Mouse (Mus musculus) limb, embryonic 11.5 days (tissue): ENCODE results near the gene Brms1l. TPM values are rescaled to one million over a fixed set of nuclear protein-coding genes. Genes with fewer than 3 reads are reported as not detected.
"Not testable (repeated sequence)": the region's sequence is repeated elsewhere in the genome, so short reads cannot be mapped to it uniquely, and the experiment has no call there.

Experiments
- ATAC-seq: fragments of 200-750 bp; cut with Nextera tagmentation; 2 replicates; pipeline ENCODE4 v1.8.0; 2017; ENCODE audit warnings: low read depth; ENCODE audit not compliant: insufficient number of reproducible peaks, low FRiP score, low TSS enrichment
- DNase-seq: peaks from one replicate; pipeline ENCODE4 v3.0.0-alpha.2; 2015; ENCODE audit warnings: low spot score
- H3K27ac ChIP-seq: fragments of 300-500 bp; sonication (generic); replicated peaks from 2 replicates; pipeline ENCODE4 v1.5.1; 2014; ENCODE audit warnings: low read depth, mild to moderate bottlenecking, low read length
- H3K27me3 ChIP-seq: fragments of 300-500 bp; sonication (generic); 2 replicates; pipeline ENCODE4 v1.6.1; 2014; ENCODE audit warnings: mild to moderate bottlenecking, low read length, mixed read lengths; ENCODE audit not compliant: control insufficient read depth, insufficient read depth
- H3K36me3 ChIP-seq: fragments of 300-500 bp; sonication (generic); 2 replicates; pipeline ENCODE4 v1.6.1; 2014; ENCODE audit warnings: mild to moderate bottlenecking, low read length, moderate library complexity, mixed read lengths; ENCODE audit not compliant: control insufficient read depth, insufficient read depth
- H3K4me1 ChIP-seq: fragments of 300-500 bp; sonication (generic); 2 replicates; pipeline ENCODE4 v1.6.1; 2014; ENCODE audit warnings: low read length, mixed read lengths; ENCODE audit not compliant: control insufficient read depth, insufficient read depth
- H3K4me2 ChIP-seq: fragments of 300-500 bp; sonication (generic); 2 replicates; pipeline ENCODE4 v1.6.1; 2014; ENCODE audit warnings: low read depth, mild to moderate bottlenecking, moderate library complexity; ENCODE audit not compliant: severe bottlenecking
- H3K4me3 ChIP-seq: fragments of 300-500 bp; sonication (generic); 2 replicates; pipeline ENCODE4 v1.5.1; 2014; ENCODE audit warnings: low read depth, low read length
- H3K9ac ChIP-seq: fragments of 300-500 bp; sonication (generic); 2 replicates; pipeline ENCODE4 v1.6.1; 2014; ENCODE audit warnings: mild to moderate bottlenecking, low read length
- H3K9me3 ChIP-seq: fragments of 300-500 bp; sonication (generic); 2 replicates; pipeline ENCODE4 v1.6.1; 2016; ENCODE audit warnings: low read length; ENCODE audit not compliant: control insufficient read depth
- WGBS: fragments of 180-500 bp; shearing (Covaris S2); extraction: QIAGEN DNeasy Blood & Tissue Kit; methylation state at CpG from one replicate; pipeline ENCODE4 v1.1.7; 2014; 5-methylcytosine and 5-hydroxymethylcytosine counted together
- polyA plus RNA-seq: library from polyadenylated mRNA; unstranded; fragments of >200 nt; fragmentation: Nextera tagmentation; extraction: Ambion mirVana; gene quantifications from 2 replicates; pipeline ENCODE4 v1.2.1, GENCODE M21; 2014

Brms1l gene
- 39.7 and 42.5 TPM in 2 replicates for polyA plus RNA-seq

DNA sequence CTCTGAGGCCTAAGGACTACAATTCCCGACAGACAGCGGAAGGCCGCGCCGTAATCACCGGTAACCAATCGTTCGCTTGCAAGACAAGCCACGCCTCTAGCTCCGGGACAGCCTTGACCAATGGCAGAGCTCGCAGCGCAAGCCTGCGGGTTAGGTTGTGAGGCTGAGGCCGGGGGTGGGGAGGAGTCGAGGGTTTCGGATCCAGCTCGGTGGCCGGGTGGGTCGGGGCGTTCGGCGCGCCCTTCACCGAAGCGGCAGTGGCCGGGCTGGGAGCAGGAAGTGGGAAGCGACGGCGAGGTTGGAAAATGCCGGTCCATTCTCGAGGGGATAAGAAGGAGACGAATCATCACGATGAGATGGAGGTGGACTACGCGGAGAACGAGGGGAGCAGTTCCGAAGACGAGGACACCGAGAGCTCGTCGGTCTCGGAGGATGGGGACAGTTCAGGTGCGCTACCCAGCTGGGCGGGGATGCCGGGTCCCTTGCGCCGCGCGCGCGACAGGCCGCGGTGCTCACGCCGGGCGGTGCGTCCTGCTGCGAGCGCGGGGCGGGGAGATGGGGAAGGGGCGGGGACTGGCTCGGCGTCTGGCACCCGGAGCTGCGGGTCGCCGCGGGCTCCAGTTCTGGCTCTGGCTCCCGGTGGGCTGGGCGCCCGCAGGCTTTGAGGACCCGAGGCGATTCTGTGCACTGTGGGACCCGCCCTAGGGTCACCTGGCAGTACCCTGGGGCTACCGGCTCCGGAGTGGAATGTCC, at the start of gene Brms1l:
Brms1l (plus strand) TSS at position 126 of the 753 bp plus-strand sequence.
- WGBS = under 1% methylated on average over 77 of the region's 77 CpGs
- H3K4me2 ChIP-seq = peak within 1 kb of the TSS; percentile 65
- no peaks in the 10 kb centered on the region for H3K27me3 ChIP-seq
- H3K4me1 ChIP-seq = no peaks in the 10 kb centered on the region
- peak within 1 kb of the TSS; percentile 74 for H3K4me3 ChIP-seq
- DNase-seq = peak; percentile 97
- H3K36me3 ChIP-seq = no peaks in the 10 kb centered on the region
- H3K9ac ChIP-seq = peak within 1 kb of the TSS; percentile 64
- no peaks in the 10 kb centered on the region for H3K9me3 ChIP-seq
- H3K27ac ChIP-seq = peak within 1 kb of the TSS; percentile 77; the same call in 1 of the 2 replicates
- peak; percentile 99 for ATAC-seq

DNA sequence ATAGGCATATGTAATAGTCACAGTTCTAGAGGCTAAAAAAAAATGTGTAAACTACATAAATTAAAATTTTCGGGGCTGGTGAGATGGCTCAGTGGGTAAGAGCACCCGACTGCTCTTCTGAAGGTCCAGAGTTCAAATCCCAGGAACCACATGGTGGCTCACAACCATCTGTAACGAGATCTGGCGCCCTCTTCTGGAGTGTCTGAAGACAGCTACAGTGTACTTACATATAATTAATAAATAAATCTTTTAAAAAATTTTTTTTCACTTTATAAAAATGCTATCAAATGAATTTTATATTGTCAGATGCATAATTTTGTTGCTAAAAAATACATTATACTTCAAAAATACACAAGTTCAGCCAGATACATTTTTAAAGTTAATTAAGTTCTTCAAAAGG, 41.6 kb upstream of the Brms1l start:
- not testable (repeated sequence) for H3K4me3 ChIP-seq, H3K4me2 ChIP-seq, H3K4me1 ChIP-seq, ATAC-seq, H3K27me3 ChIP-seq, H3K27ac ChIP-seq, DNase-seq, H3K36me3 ChIP-seq, H3K9ac ChIP-seq, H3K9me3 ChIP-seq
- WGBS = 77% methylated on average over 4 of the region's 4 CpGs

DNA sequence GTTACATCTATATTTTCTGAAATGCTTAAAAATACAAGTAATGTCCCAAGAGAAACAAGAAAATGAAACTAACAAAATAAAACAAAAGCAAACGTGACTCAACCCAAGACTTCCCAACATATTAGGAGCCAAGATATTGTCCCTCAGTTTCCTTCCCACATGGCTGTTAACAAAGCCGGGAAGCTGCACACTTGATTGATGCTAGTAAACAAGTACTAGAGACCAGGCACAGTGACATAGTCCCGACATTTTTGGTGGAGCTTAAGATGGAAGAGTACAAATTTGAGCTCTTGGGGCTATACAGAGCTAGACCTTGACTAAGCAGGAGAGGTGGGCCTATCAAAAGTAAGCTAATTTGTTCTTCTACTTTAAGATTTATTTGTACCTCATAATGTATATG, 39.0 kb upstream of the Brms1l start:
- no peaks in the 10 kb centered on the region for H3K27me3 ChIP-seq
- no peak overlapping the region for H3K27ac ChIP-seq
- no peaks in the 10 kb centered on the region for H3K4me1 ChIP-seq
- H3K4me2 ChIP-seq = no peak overlapping the region
- no peaks in the 10 kb centered on the region for H3K9me3 ChIP-seq
- H3K9ac ChIP-seq = no peak overlapping the region
- 86% methylated on average over 3 of the region's 3 CpGs for WGBS
- DNase-seq (no peak), ATAC-seq (no peak)
- H3K36me3 ChIP-seq = peaks cover 2% of the 10 kb centered on the region; the same call in 1 of the 2 replicates
- no peak overlapping the region for H3K4me3 ChIP-seq

DNA sequence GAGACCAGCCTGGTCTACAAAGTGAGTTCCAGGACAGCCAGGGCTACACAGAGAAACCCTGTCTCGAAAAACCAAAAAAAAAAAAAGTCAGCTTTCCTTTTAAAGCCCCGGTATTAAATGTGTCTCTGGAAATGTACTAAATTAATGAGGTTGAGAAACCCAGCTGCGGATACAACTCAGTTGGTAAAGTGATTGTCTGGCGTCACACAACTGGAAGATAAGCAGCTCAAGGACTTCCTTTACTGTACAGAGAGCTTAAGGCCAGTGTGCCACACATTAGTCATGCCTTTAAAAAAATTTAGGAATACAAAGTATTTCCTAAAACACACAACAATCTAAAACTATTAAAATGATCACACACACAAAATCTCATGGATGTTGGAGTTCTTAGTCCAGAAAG, 37.4 kb upstream of the Brms1l start:
- WGBS = 91% methylated on average over 4 of the region's 4 CpGs
- Histone ChIP-seq H3K9me3 (no peaks in the 10 kb centered on the region), H3K27ac (no peak overlapping the region), H3K27me3 (no peaks in the 10 kb centered on the region), H3K4me3 (no peak overlapping the region), H3K36me3 (no peaks in the 10 kb centered on the region), H3K9ac (no peak overlapping the region), H3K4me2 (no peak overlapping the region), H3K4me1 (no peaks in the 10 kb centered on the region)
- DNase-seq (no peak), ATAC-seq (no peak)

DNA sequence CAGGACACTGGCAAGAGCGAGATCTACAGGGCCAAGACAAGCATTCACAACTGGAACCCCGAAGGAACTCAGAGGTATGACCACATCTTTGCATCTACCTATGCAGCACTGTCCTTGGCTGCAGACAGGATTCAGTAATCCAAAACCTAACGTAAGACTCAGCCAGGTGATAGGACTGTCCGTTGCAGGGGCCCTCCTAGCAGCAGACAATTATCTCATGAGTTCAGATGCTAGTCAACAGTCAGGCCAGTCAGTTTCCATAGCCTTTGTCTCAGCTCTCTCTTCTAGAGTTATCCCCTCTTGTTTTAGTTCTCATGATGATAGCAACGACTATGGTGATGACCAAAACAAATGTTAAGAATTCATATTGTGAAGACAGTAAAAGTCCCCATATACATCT, 36.0 kb upstream of the Brms1l start:
- no peaks in the 10 kb centered on the region for H3K36me3 ChIP-seq
- no peak overlapping the region for H3K9ac ChIP-seq
- ATAC-seq = no peak
- H3K27me3 ChIP-seq = no peaks in the 10 kb centered on the region
- H3K9me3 ChIP-seq = no peaks in the 10 kb centered on the region
- WGBS = 91% methylated on average over 5 of the region's 5 CpGs
- DNase-seq = no peak
- no peak overlapping the region for H3K27ac ChIP-seq
- no peak overlapping the region for H3K4me2 ChIP-seq
- no peaks in the 10 kb centered on the region for H3K4me1 ChIP-seq
- no peak overlapping the region for H3K4me3 ChIP-seq

DNA sequence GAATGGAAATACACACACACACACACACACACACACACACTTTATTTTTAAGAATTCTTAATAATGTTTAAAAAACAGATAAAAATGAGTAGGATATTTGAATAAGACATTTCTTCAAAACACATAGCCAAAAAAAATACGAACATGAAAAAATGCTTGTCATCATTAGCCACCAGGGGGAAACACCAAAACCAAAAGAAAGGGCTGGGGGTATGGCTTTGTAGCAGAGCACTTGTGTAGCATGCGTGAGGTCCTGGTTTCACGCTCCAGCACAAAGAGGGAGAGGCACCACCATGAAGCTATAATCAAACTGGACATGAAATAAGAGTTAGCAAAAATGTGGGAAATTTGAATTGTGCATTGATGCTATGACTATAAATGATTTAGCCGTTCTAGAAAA, 35.0 kb upstream of the Brms1l start:
- no peak for ATAC-seq
- H3K9ac ChIP-seq = no peak overlapping the region
- H3K36me3 ChIP-seq = no peaks in the 10 kb centered on the region
- H3K27ac ChIP-seq = no peak overlapping the region
- H3K4me3 ChIP-seq = no peak overlapping the region
- 95% methylated on average over 4 of the region's 4 CpGs for WGBS
- no peak overlapping the region for H3K4me2 ChIP-seq
- DNase-seq = no peak
- no peaks in the 10 kb centered on the region for H3K27me3 ChIP-seq
- no peaks in the 10 kb centered on the region for H3K4me1 ChIP-seq
- no peaks in the 10 kb centered on the region for H3K9me3 ChIP-seq

DNA sequence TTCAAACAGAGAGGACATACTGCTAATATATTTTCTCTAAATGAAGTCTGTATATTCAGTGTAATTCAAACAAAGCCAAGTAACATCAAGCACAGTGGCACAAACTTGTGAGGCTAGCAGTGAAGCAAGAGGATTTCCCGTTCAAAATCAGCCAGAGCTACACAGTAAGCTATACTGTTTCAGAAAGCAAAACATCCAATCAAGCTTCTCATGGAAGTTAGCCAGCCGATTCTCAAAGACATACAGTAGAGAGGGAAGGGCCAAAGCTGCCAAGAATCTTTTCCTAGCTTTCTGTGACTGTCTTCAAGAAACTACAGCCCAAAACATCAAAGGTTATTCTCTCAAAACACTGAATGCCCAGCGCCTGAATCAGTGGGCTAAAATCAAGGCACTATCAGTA, 31.1 kb upstream of the Brms1l start:
- Histone ChIP-seq H3K4me3 (no peak overlapping the region), H3K4me1 (no peaks in the 10 kb centered on the region), H3K27ac (no peak overlapping the region), H3K27me3 (no peaks in the 10 kb centered on the region), H3K36me3 (no peaks in the 10 kb centered on the region), H3K9me3 (no peaks in the 10 kb centered on the region), H3K9ac (no peak overlapping the region), H3K4me2 (no peak overlapping the region)
- 72% methylated on average over 3 of the region's 3 CpGs for WGBS
- ATAC-seq (no peak), DNase-seq (no peak)

DNA sequence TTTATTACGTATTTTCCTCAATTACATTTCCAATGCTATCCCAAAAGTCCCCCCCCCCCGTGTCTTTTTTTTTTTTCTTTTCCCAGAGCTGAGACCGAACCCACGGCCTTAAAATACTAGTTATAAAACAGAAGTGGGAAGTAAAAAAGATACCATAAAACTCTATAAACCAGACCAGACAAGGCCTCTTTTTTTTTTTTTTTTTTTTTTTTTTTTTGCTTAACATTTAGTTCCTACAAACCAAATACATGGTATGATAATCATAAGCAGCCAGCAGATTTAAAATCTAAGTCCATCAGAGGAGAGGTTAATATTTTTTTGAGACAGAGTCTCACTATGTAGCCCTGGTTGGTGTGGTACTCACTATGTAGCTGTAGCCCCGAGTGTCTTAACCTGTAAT, 19.6 kb upstream of the Brms1l start:
- no peak overlapping the region for H3K9ac ChIP-seq
- ATAC-seq = no peak
- no peaks in the 10 kb centered on the region for H3K4me1 ChIP-seq
- H3K9me3 ChIP-seq = no peaks in the 10 kb centered on the region
- H3K4me2 ChIP-seq = no peak overlapping the region
- WGBS = 93% methylated on average over 5 of the region's 5 CpGs
- H3K36me3 ChIP-seq = no peaks in the 10 kb centered on the region
- no peak overlapping the region for H3K4me3 ChIP-seq
- no peaks in the 10 kb centered on the region for H3K27me3 ChIP-seq
- no peak overlapping the region for H3K27ac ChIP-seq
- DNase-seq = no peak
